Mouse (Mus musculus) layer of hippocampus, adult 9-10 months (tissue): ENCODE measurements at regions not wholly inside any gene's neighbourhood (a gene's known extent, or its start where the extent isn't known, plus 50 kb on each side); places are given as distances from the start of the nearest gene placed in this dataset.

ENCODE experiments used
- DNase-seq: peaks from one replicate; pipeline ENCODE4 v3.0.0; 2022; ENCODE audit warnings: low spot score

DNA sequence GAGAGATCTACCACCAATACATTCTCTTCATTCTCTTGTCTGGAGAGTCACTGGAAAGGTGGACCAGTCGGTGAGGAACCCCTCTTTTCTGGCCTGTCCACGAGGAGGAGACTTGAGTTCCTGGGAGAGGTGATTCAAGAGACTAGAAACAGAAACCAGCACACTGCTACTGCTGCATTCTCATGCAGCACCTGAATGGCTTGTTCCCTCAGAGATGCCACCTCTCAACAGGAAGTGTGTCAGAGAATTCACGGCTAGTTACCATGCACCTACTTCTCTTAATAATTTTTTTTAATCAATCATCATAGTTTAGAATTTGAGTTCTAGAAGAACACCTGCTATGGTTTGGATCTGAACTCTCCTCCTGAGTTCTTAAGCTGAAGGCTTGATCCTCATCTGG lies 52.0 kb upstream of the Dynlrb2 start:
- DNase-seq, result no peak

DNA sequence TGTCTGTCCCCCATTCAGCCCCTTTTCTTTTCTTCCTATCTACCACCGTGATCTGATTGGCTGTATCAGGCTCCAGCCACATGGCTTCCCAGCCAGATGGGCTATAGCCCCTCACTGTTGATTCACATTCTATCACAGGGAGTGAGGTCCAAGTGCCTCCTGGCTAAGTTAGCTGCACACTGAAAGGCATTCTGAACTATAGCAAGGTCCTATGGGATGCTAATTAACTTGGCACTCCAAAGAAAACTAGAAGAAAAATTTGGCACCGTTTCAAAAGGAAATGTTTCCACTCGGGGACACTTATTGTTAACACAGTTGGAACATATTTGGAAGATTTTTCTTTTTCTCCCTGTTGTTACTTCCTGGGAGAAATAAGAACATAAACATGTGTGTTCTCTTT lies 53.4 kb upstream of the Dynlrb2 start:
- DNase-seq, result no peak

DNA sequence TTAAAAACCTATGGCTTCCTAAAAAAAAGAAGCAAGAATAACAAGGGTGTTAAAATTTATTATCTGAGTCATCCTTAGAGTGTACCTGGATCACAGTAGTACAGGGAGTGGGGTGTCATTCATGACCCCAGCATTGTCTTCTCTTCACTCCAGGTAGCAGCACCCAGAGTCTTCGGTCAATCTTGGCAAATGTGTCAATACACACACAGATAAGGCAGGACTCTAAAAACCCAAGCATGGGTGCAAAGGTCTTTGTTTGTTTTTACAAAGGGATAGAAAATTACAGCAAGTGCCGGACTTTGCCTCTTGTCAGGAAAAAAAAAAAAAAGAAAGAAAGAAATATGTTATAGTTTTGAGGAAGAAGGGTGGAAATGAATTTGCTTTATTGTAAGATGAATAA lies 57.3 kb upstream of the Dynlrb2 start:
- no peak for DNase-seq

DNA sequence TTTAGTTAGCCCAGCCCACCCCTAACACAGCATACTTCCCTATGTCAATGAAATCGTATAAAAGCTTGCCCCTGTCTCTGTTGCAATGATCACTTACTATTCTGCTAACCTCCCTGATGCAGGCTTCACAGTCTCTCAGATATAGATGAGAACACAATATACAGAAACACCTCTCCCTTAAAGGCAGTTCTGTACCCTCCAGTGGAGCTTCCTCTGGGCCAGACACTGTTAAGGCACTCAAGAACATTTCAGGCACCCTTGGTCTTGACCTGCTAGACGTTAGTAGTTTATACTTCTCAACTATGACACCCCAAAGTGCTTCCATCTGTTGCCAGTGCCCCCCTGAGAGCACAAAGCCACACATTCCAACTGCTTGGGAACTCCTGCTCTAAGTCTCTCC lies 61.9 kb upstream of the Dynlrb2 start:
- DNase-seq, result no peak

DNA sequence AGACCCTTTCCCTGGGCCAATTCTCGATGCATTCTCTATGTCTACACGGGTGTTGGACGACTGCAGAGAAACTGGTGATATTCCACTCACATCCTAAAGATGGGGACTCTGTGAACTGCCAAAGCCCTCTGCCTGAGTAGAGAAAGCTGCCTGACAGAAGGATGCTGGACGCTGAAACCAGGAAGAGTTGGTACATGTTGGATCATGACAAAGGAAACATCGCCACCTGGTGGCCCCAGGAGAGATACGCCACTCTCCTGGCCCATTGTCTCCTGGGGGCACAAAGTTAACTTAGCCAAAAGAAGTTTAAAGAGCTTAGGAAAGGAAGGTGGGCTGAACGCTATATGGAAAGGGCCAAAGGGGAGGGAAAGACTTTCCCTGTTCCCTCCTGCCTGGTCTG lies 65.9 kb upstream of the Dynlrb2 start:
- DNase-seq, result peak; percentile 40

DNA sequence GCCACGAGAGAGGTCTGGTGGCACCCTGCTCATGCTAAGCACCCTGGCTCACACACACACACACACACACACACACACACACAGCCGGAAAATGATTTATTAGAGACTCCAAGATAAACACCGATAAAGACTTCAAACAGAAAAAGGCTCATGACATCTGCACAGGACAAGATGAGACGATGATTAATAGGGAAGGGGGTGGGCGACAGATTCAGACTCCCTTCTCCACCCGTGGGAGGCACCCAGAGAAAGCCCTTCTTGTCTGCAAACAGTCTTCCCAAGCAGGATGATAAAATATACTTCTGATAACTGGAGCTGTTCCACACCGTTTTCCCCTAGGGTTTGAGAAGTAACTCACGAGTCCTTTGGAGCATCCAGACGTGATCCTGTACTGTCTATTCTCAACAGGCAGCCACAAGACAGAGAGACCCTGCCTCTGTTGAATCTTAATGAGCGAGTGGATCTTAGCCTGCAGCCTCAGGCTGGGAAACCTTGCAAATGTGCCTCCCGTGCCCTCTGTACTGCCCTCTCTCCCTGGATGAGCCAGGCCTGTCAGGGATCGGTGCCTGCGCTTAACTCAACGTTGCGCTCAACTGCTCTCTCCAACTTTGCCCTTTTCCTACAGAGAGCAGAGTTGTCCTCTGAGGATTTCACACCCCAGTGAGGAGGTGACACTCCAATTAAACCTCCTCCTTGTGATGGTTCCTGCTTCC lies 69.3 kb upstream of the Dynlrb2 start:
- DNase-seq, result no peak

DNA sequence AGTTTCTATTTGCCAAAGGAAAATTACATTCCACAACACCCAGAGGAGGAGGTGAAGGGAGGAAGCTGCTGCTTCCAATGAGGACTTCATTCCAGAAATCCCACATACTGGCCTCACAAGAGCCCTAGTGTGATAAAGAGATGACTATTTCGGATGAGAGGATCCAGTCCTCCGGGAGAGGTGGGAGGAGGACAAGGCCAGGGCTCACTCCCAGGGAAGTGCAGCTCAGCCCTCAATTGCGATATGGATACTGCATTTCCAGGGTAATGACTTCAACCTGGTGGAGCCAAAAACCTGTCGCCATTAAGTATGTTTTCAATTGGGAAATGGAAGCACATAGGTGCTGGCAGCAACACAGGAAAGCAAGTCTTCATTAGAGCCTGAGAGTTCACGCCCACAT lies 74.7 kb upstream of the Dynlrb2 start:
- DNase-seq, result no peak

DNA sequence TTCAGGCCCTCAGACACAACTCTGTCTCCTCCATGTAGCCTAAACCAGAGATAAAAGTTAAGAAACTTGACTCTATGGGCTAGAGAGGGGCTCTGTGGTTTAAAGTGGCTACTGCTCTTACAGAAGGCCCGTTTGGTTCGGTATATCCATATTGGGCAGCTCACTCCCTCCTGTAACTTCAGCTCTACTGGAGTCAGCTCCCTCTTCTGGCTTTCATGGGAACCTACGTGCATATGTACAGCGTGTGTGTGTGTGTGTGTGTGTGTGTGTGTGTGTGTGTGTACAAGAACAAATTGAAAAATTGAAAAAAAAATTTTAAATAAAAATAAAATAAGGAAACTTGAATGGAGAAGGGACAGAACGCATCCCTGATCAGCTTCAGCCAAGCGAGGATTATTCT lies 75.1 kb upstream of the Dynlrb2 start:
- no peak for DNase-seq

DNA sequence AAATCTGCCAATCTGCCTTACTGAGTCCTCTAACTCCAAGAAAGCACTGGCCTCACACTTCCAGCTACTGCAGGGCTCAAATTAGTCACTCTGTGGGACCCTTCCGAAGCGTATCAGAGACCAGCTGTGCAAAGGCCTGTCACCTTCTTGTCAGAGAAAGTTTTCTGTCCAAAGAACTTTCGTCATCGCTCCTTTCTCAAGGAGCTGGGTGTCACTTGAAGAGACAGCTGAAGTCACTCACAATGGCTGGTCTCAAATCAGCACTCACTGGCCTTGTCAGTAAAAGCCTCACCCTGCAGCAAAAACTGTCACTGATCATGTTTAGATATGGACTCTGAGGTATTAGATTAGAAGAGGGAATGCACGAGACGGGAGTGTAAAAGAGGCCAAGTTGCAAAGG lies 81.9 kb upstream of the Dynlrb2 start:
- no peak for DNase-seq

DNA sequence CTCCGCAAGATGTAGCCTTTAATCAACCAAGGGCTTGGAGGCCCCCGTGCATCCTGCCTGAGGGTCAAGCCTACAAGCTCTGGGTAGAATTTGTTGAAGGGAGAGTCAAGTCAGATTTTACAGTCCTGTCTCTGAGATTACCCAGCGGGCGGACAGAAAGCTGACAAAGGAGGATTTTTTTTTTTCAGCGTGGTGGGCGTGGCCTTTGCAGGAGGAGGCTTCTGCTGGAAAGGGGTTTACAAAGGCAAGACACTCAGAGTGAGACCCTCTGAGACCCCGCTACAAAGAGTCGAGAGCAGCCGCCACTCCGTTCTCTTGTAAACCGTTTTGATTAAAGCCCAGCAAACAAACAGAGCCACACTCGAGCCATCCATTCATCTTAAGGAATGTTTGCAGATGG lies 92.1 kb upstream of the Dynlrb2 start:
- DNase-seq, result no peak

DNA sequence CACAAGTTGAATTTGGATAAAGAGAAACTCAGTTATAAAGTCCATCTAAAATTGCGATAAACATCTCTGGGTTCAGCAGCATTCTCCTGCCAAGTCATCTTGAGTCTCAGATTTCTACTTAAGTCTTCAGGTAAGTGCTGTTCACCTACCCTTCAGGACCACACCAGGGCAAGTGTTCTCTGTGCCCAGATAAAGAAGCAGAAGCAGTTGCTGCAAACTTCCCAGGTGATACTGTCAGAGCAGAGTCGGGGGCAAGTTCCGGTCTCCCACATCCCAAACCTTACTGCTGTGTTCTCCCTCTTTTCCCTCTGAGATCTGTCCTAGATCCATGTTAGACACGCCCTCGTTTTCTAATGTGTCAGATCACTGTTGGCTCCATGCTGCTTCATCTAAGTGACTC lies 94.7 kb upstream of the Dynlrb2 start:
- no peak for DNase-seq

DNA sequence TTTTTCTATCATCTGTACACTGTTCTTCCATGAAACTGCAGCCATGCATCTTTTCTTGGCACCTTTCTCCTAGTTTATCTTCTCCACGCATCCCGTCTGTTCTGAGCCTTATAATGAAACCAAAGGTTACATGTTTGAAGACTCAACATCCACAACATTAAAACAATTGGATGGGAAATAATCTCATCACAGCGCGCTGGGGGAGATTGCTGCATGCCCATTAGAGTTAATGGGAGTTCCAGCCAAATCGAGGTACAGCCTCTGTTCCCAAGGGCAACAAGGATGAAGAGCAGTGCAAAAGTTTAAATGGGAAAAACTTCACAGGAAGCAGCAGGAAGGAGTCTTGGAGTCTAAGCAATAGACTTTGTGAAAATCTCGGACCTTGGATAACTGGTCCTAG lies 95.8 kb upstream of the Dynlrb2 start:
- DNase-seq, result no peak

DNA sequence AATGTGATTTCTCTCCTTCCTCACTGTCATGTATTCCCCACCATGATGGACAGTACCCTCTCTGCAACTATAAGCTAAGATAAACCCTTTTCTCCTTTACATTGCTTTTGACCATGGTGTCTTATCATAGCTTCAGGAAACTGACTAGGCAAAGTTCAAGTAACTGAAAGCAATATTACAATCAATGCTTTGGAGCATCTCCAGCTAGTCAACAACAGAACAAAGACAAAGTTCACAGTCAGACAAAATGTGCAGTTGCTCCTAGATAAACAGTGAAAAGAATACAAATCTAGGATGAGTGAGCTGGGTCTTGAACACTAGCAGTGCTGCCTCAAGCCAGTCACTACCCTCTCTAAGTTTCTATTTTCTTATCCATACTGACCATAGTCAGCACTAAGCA lies 100.2 kb upstream of the Dynlrb2 start:
- no peak for DNase-seq

DNA sequence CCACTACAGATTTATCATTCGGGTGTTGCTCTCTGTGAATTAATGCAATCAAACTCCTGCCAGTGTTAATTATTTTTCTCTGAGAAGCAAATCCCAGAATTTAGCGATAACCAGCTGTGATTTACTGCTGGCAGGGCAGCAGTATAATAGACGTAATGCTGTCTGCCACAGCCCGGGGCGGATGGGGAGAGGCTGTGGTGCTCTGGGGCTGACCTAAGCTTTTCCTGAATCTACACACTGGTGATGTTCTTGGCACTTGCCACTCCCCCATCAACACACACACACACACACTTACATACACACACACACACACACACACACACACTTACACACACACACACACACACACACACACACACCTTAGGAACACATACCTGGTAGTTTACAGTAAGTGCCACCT lies 101.4 kb upstream of the Dynlrb2 start:
- no peak for DNase-seq

DNA sequence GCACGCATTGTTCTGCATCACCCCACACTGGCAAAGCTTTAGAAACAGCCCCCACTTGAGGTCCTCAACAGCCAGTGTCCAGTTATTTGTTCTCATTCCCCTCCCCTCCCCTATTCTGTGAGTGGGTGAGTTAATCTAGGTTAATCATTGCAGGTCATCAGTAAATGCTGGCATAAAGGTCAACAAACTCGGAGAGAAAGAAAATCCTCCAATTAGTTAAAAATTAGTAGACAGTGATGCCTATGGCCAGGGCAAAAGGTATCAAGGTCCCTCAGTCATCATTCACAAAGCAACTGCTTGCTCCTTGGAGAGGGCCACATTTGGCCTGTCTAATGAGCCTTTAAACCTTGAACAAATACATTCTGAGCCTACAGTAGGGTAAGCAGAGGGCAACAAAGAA lies 105.3 kb upstream of the Dynlrb2 start:
- DNase-seq, result no peak

DNA sequence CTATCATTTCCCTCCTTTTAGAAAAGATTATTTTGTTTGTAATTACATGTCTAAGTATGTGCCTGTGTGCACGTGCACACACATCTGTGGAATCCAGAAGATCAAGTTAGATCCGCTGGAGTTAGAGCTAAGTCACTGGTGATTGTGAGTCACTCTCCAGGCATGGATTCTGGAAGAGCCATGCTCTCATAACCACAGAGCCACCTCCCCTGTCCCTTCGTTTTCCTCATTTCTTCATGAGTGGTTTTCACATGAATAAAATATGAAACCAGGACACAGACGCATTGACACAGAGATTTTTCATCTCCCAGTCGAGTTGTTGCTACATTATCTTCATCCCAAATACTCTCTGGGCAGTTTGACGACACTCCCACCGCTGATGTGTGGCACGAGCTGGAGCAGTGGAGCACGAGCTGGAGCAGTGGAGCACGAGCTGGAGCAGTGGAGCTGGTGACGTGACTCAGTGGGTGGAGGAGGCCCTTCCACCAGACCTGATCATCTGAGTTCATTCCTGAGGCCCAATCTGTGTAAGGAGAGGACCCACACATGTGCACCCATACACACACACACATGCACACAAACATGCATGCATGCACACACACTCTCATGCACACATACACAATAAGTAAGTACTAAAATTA lies 106.1 kb upstream of the Dynlrb2 start:
- no peak for DNase-seq

DNA sequence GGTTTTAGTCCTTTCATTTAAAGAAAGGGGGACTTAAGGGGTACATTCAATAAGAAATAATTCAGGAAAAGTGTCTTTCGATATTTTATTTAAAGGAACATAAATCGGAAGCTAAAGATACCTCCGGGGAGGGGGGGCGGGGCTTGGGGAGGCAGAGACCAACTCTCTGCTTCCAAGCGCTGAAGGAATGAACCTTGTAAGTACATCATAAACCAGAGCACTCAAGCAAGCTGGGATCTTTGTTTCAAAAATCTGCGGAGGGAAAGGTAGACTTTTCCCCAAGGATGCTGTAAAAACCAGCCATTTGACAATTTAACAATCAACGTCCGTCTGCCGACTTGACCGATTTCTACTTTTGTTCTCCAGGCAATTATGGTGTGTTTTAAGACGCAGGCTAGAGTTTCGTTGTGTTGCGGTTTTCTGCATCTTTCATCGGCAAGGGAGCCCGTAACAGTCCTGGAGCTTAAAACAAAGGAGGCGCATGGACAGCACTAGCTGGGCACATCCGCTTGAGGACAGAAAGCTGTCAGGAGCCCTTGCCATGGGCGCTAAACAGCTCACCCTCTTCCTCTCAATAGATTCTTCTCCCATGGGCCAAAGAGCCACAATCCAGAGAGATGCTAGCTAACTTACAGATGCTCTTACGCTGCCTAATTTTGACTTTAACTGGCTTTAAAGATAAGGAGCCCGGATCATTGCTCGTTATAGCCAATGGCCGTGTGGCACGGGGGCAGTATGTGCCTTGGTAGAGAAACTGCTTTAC lies 119.4 kb upstream of the Dynlrb2 start:
- no peak for DNase-seq

DNA sequence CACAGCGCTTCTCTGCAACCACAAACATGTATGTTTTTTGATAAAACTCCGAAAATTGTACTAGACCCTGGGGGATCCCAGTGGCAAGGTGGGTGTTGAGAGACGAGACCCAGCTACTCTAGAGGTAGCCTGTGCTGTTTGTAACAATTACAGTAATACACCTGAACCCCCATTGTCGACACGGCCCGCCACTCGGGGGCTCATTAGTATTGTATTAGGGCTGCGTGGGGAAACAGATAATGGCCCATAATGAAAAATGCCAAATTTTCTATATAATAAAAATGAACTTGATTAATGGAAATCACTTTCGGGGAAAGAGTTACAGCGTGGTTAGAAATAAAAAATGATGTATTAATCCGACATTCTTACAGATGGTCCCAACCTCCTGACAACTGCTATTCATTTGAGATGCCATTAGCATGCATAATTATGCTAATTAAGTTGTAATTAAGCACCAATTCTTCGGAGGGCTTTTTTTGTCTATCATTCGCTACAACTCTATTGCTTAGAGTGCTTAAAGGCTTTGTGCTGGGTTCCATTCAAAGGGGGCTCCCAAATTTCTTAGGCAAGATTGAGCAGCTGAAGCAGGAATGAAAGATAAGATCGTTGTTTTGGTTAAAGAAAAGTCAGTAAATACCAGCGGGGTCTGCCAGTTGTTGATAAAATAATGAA lies 120.2 kb upstream of the Dynlrb2 start:
- DNase-seq, result no peak

DNA sequence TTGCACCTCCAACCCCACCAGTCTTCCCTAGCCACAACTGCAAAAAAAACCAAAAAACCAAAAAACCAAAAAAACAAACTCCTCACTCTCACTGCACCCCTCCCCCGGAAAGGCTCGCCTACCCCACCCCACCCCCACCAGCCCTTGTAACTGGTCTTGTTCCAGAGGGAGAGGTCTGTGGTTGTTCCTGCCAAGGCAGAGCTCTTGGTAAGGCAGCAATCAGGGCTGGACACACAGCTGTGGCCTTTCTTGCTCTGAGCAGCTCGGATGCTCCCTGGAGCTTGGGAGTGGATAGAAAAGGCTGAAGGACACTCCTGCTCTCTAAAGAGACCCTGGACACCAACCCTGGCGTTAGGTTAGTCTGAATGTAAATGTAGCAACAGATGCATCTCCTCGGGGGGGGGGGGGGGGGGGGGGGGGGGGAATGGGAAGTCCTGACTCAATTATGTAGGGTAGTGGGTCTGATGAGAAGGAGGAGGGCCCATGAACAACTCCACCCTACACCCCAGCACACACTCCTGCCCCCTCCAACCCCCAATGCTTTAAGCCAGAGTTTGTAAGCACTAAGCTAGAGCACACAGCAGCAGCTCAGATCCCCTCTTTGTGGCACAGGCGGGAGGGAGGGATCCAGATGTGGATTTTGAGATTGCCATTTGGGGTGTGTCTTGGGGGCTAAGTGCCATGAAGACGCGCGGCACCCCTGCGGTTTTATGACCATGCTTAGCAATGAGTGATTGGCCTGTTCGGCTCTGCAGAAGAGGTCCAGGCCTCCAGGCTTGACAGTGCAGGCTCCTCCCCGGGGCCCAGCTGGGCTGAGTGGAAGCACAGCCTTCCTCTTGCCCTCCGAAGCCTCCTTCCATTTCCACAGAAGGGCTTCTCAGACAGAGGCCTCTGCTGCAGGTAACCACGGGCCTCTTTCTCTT lies 121.0 kb upstream of the Dynlrb2 start:
- no peak for DNase-seq

DNA sequence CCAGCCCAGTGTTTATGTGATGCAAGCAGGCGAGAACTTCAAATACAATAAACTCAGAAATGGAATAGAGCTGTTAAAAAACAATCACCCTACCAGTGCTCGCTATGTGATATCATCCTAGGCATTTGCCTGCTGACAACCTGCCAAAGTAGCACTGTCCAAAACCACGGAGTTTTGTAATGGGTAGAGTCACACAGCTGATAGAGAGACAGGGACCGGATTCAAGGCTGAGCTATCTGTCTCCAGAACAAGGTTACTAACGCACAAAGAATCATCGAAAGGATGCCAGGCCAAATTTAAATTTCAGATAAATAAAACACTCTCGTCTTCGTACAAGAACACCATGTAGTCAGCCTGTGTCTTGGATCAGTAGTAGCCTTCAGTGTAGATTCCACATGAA lies 121.7 kb upstream of the Dynlrb2 start:
- DNase-seq, result no peak

DNA sequence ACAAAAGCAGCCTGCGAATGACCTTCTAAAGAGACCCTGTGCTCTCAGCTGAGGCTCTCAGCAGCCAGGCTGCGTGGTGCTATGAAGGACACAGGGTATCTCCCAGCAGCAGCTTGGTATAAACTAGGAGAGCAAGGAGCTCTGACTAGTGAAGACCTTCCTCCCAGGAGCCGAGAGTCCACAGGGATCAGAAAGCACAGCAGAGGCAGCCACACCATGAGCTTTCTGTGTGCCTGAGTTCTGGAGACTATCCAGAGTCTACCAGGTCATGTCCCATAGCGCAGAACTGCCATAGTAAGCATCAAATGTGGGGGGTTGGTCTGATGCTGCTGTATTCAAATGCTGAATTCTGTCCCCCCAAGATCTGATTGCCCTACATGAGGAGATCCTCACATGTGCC lies 124.2 kb upstream of the Dynlrb2 start:
- DNase-seq, result no peak

DNA sequence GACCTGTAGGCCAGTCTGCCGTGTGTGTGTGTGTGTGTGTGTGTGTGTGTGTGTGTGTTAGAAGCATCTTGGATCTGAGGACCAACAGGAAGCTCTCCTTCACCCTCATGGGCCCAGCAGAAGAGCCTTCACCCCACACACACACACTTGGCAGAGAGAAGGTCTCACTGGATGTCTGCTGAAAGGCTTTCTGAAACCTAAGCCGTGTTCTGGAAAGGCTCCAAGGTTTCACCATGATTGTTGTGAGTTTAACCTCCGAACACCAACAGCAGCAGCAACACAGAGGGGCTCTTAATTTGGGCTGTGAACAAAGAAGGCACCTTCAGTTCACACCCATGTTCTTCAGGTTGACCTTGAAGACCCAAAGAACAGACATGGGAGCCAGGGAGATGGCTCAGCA lies 124.9 kb upstream of the Dynlrb2 start:
- DNase-seq, result no peak
